Mouse (Mus musculus) activated CD4-positive, CD25-positive, alpha-beta regulatory T cell (primary cell): ENCODE data around the gene Treml1. TPM values are rescaled to one million over a fixed set of nuclear protein-coding genes. Genes with fewer than 3 reads are reported as not detected.

Experiments used
- polyA plus RNA-seq, 2 experiments: library from polyadenylated mRNA; unstranded; fragments of 100-300 nt; shearing (Covaris generic); gene quantifications; one replicate each; pipeline ENCODE4 v1.2.1; 2017

Gene Treml1
- under 1 TPM in 1 of 2 experiments, not detected in 1; 0.42 TPM for polyA plus RNA-seq

DNA sequence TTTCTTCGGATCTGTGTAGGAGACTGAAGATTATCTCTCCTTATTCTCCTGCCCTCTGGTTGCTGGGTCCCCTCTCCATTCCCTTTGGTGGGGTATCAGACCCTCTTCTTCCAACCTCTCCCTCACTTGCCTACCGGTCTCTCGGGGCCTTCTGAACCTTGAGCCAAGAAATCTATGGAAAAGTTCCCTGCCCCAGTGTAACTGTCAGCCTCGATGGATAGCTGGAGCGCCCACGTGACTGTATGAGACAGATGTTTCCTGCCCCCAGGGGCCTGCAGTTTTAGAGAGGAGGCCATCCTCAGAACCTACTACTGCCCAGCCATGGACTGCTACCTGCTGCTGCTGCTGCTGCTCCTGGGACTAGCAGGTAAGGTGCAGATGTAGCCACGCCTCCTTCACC lies at the start of gene Treml1:
Gene Treml1, plus strand, starts transcription at position 301 of the 400 bp plus-strand sequence.

DNA sequence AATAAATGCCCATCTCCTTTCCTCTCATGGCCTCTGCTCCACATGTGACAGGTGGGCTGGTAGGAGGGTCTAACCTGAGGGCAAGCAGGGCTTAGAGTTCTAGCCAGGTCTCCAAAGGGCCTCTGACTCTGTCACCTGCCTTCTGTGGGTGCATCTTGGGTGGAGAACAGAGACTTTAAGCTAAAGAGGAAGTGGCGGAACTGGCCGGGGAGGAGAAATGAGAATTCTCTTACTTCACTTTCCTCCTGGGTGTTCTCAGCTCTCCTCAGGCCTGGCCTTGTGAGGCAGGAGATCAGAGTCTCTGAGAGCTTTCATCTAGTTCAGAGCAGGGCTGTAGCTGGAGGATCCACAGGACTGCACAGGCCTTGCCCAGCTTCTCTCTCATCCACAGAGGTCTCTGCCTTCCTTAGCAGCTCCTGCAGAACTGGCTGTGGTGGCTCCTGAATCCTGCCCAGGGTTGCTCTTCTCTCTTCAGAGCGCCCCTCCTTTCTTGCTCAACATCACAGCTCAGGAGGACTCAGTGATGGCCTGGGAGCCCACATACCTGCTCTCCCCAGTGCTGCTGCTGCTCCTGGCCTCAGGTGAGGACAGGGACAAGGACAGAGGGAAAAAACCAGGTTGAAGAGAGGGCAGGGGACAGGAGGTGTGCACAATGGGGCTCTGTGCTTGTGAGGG lies 43.7 kb upstream of the Treml1 start, which contains the start of gene B430306N03Rik:
Gene B430306N03Rik, plus strand, starts transcription at position 237 of the 675 bp plus-strand sequence.

DNA sequence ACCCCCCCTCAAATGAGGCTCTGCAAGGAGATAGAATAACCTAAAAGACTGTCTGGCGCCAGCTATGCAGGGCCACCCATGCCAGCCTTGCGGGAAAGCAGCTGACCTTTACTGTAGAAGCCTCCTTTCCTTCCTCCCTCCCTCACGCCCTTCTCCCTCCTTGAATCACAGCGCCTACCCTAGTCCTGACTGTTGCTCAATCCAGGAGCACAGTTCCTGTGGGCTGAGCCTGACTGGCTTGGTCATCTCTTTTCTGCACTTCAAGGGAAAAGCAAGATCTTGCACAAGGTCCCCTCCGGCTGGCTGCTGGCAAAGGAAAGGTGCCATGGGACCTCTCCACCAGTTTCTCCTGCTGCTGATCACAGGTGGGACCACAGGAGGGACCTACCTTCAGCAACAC lies 13.5 kb upstream of the Treml1 start, which contains the start of gene Trem2:
Gene Trem2, plus strand, starts transcription at position 171 of the 400 bp plus-strand sequence.

DNA sequence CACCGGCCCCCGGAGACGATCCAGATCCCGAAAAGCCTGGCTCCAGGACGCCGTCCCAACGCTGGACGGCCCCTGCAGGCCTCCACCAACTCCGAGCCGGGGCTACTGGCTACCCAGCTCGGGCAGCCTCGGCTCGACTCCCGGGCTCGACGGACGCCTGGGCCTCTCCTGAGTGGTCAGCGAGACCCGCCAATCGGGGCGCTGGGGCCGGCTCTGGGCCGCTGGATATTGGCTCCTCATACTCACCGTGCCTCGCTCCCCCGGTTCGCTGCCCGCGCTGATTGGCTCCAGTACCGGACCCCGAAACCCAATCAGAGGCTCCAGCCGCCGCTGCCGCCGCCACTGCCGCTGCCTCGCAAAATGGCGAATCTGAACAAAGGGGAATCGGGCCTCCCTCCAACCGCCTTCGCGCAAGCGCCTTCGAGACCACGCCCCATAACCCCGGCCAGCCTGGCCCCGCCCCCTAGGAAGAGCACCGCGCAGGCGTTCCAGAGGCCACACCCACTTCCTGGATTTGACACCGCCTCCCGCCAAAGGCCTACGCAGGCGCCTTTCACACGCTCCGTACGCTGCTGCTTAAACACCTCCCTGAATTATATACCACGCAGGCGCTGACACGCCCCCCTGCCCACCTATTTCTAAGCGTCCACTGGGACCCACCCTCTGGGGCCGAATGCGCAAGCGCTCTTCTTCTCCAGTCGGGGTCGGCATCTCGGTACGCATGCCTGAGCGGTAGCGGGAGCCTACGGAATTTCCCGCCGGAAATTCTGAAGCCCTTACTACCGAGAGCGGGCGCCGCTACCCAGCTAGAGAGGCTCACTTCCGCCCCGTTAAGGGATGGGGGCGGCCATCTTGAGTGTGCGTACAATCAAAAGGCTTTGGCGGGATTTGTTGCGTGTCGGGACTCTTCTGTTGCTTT lies 49.9 kb downstream of the Treml1 start, which contains the start of the genes Nfya and Oard1:
Gene Nfya, minus strand, starts transcription at position 527 of the 919 bp plus-strand sequence.
Gene Oard1, plus strand, starts transcription at position 635 of the 919 bp plus-strand sequence.

Other genes starting within 250 kb of the Treml1 start
- gene 9830107B12Rik, start 213.6 kb upstream of the Treml1 start, polyA plus RNA-seq: under 1 TPM in 1 of 2 experiments, not detected in 1; 0.23 TPM
- gene A530064D06Rik, start 192.6 kb upstream of the Treml1 start, polyA plus RNA-seq: under 1 TPM in 1 of 2 experiments, not detected in 1; 0.31 TPM
- gene Trem1, start 127.1 kb upstream of the Treml1 start, polyA plus RNA-seq: under 1 TPM in 1 of 2 experiments, not detected in 1; 0.07 TPM
- gene Trem3, start 112.1 kb upstream of the Treml1 start, polyA plus RNA-seq: not detected
- 1 to 10 TPM in 1 of 2 experiments, under 1 TPM in 1; 0.97 to 2.1 TPM for gene Treml4, start 95.6 kb upstream of the Treml1 start, polyA plus RNA-seq
- 10 to 100 TPM; 15.6 to 38.8 TPM for gene Treml2, start 60.4 kb upstream of the Treml1 start, polyA plus RNA-seq
- gene B430306N03Rik, start 43.8 kb upstream of the Treml1 start, polyA plus RNA-seq: 1 to 10 TPM; 3.0 to 4.3 TPM
- gene Trem2, start 13.5 kb upstream of the Treml1 start, polyA plus RNA-seq: under 1 TPM in 1 of 2 experiments, not detected in 1; 0.22 TPM
- 1 to 10 TPM; 4.5 to 8.6 TPM for gene Nfya, start 50.0 kb downstream of the Treml1 start, polyA plus RNA-seq
- 10 to 100 TPM; 57.9 to 80.4 TPM for gene Oard1, start 50.1 kb downstream of the Treml1 start, polyA plus RNA-seq
- 10 to 100 TPM; 15.0 to 22.1 TPM for gene Apobec2, start 73.0 kb downstream of the Treml1 start, polyA plus RNA-seq
- gene Tspo2, start 91.6 kb downstream of the Treml1 start, polyA plus RNA-seq: 1 to 10 TPM in 1 of 2 experiments, under 1 TPM in 1; 0.36 to 2.0 TPM
- gene Unc5cl, start 95.0 kb downstream of the Treml1 start, polyA plus RNA-seq: 10 to 100 TPM; 37.7 to 43.4 TPM